Mouse (Mus musculus) liver, postnatal 0 days (tissue): ENCODE data around the gene Tgm2. TPM values are rescaled to one million over a fixed set of nuclear protein-coding genes. Genes with fewer than 3 reads are reported as not detected.

Source experiments
- ATAC-seq: fragments of 200-750 bp; cut with Nextera tagmentation; 2 replicates; pipeline ENCODE4 v1.8.0; 2017; ENCODE audit warnings: mild to moderate bottlenecking, moderate library complexity
- DNase-seq: peaks from one replicate; pipeline ENCODE4 v3.0.0-alpha.2; 2016
- H3K27ac ChIP-seq: fragments of 300-500 bp; sonication (generic); 2 replicates; pipeline ENCODE4 v1.5.1; 2014; ENCODE audit warnings: antibody characterized with exemption, moderate library complexity, mild to moderate bottlenecking, low read depth
- H3K27me3 ChIP-seq: fragments of 300-500 bp; sonication (generic); 2 replicates; pipeline ENCODE4 v1.6.1; 2014; ENCODE audit warnings: low read length, control low read depth, mixed read lengths; ENCODE audit not compliant: insufficient read depth
- H3K36me3 ChIP-seq: fragments of 300-500 bp; sonication (generic); replicated peaks from 2 replicates; pipeline ENCODE4 v1.6.1; 2014; ENCODE audit warnings: mild to moderate bottlenecking, control low read depth, low read length, moderate library complexity, mixed read lengths; ENCODE audit not compliant: insufficient read depth
- H3K4me1 ChIP-seq: fragments of 300-500 bp; sonication (generic); 2 replicates; pipeline ENCODE4 v1.6.1; 2014; ENCODE audit warnings: antibody characterized with exemption, mild to moderate bottlenecking, control low read depth; ENCODE audit not compliant: insufficient read depth
- H3K4me2 ChIP-seq: fragments of 300-500 bp; sonication (generic); 2 replicates; pipeline ENCODE4 v1.6.1; 2014; ENCODE audit warnings: low read depth, mild to moderate bottlenecking, low read length, moderate library complexity, mixed read lengths
- H3K4me3 ChIP-seq: fragments of 300-500 bp; sonication (generic); 2 replicates; pipeline ENCODE4 v1.5.1; 2014; ENCODE audit warnings: low read depth, low read length
- H3K9ac ChIP-seq: fragments of 300-500 bp; sonication (generic); replicated peaks from 2 replicates; pipeline ENCODE4 v1.6.1; 2014; ENCODE audit warnings: mild to moderate bottlenecking, moderate library complexity
- H3K9me3 ChIP-seq: fragments of 300-500 bp; sonication (generic); 2 replicates; pipeline ENCODE4 v1.6.1; 2016; ENCODE audit warnings: mild to moderate bottlenecking, control low read depth, low read length, mixed read lengths
- CTCF ChIP-seq: sonication (generic); IDR thresholded peaks from 2 replicates; pipeline ENCODE4 v1.5.1; 2016; ENCODE audit warnings: antibody characterized with exemption, low read depth
- EP300 ChIP-seq: IDR thresholded peaks from 2 replicates; pipeline ENCODE4 v1.6.1; 2016; ENCODE audit warnings: antibody characterized with exemption, low read depth, mild to moderate bottlenecking
- WGBS: fragments of 180-500 bp; shearing (Covaris S2); extraction: QIAGEN DNeasy Blood & Tissue Kit; methylation state at CpG from one replicate; pipeline ENCODE4 v1.1.7; 2014; ENCODE audit not compliant: insufficient replicate concordance; 5-methylcytosine and 5-hydroxymethylcytosine counted together
- polyA plus RNA-seq: library from polyadenylated mRNA; unstranded; fragments of >200 nt; fragmentation: Nextera tagmentation; extraction: Ambion mirVana; gene quantifications from 2 replicates; pipeline ENCODE4 v1.2.1, GENCODE M21; 2015

The Tgm2 gene
- polyA plus RNA-seq, 1 experiment from 2014 or later = 59.7 TPM

DNA sequence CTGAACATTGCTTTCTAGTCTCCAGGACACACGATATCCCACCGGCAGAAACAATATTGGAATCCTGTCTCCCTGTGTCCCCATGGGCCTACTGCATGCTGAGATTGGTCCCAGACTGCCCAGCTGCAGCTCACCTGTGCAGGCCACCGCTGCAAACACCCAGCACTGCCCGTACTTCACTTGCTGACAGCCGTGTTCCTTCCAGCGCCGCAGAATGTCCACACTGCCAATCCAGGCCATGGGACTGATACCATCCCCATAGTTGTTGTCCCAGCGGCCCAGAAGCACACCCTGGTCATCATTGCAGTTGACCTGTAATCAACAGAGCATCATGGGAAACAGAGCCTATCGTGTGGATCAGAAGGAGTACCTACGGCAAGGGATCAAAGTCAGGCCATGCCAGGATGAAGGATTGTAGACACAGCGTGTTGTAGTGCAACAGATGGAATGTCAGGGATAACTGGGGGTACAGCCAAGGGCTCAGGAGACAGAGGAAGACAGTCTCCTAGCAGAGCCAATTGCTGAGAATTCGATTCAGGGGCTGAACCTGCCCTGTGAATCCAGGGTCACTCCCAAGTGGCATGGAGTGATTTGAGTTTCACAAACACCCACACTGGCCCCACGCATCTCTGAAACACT, 14.9 kb downstream of the Tgm2 start:
- Histone ChIP-seq H3K4me1 (peaks cover 17% of the 10 kb centered on the region), H3K27me3 (no peaks in the 10 kb centered on the region), H3K4me3 (no peak overlapping the region), H3K4me2 (no peak overlapping the region), H3K9ac (no peak overlapping the region), H3K27ac (peak overlapping the region; percentile 69), H3K36me3 (peaks cover 81% of the 10 kb centered on the region), H3K9me3 (no peaks in the 10 kb centered on the region)
- WGBS = 87% methylated on average over 13 of the region's 13 CpGs
- no peak for TF ChIP-seq EP300
- no peak for TF ChIP-seq CTCF
- ATAC-seq (no peak), DNase-seq (no peak)

DNA sequence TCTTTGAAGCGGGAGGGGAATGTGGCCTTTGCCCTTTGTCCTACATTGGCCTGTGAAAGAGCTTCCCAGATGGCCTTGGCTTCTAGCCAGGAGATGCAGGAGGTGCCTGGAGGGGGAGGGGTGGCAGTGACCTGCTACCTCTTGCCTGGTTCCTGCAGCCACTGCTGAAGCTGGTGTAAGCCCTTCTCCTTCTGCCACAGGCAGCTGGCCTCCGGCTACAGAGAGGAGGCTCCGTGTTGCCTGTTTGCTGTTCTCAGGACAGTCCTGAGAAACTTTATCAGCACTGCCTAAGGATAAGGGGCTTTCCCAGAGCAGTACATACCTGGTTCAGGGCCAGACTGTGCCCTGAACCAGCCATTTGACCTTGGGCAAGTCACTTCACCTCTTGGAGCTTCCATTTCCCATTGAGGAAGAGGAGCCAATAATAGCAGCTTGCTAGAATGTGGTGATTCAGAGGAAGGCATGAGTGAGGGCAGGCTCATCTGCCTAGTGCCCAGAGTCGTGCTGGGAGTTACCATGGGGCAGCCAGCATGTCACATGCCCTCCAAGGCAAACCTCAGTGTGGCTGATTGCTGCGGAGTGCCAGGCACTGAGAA, 15.7 kb downstream of the Tgm2 start:
- ATAC-seq = peak; percentile 79
- no peaks in the 10 kb centered on the region for H3K27me3 ChIP-seq
- peaks cover 81% of the 10 kb centered on the region for H3K36me3 ChIP-seq

DNA sequence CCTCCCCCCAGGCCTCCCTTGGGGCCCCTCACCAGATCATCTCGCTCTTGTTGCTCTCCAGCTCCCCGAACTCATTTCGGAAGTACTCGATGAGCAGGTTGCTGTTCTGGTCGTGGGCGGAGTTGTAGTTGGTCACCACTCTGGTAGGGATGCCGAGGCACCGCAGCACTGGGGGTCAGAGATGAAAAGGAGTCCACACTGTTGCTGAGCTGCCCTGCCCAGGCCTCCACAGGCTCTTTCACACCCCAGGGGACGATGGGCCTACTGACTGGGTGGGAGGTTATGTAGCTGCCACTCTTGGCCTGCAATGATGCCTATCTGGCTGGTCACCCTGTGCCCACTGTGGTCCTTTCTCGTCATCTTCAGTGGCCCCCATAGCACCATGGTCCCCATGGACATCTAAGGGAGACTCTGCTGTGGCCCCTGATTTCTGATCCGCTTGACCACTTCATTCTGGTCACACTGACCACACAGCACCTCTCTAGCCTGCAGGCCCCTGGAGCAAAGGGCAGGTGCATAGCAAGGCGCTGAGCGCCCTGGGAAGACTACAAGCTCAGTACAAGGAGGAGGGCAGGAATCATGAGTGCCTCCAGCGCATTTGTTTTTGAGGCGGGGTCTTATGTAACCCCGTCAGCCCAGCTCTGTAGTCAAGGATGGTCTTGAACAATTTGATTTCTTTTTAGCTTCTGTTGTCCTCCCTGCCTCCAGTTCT, 16.8 kb downstream of the Tgm2 start:
- Histone ChIP-seq H3K9ac (no peak overlapping the region), H3K27me3 (no peaks in the 10 kb centered on the region), H3K36me3 (peaks cover 80% of the 10 kb centered on the region), H3K9me3 (no peaks in the 10 kb centered on the region), H3K4me2 (no peak overlapping the region), H3K27ac (no peak overlapping the region), H3K4me1 (peaks cover 15% of the 10 kb centered on the region), H3K4me3 (no peak overlapping the region)
- no peak for DNase-seq
- 84% methylated on average over 16 of the region's 16 CpGs for WGBS
- ATAC-seq = no peak
- TF ChIP-seq EP300 (no peak), CTCF (no peak)

More for the DNA sequence above, 15.7 kb downstream of the Tgm2 start:
- H3K27ac ChIP-seq = peak overlapping the region; percentile 69
- no peak overlapping the region for H3K4me2 ChIP-seq
- H3K4me3 ChIP-seq = no peak overlapping the region
- peak; percentile 83 for DNase-seq
- peak; percentile 71 for TF ChIP-seq EP300
- TF ChIP-seq CTCF = no peak
- WGBS = 63% methylated on average over 4 of the region's 5 CpGs
- H3K9me3 ChIP-seq = no peaks in the 10 kb centered on the region
- H3K4me1 ChIP-seq = peaks cover 15% of the 10 kb centered on the region
- H3K9ac ChIP-seq = no peak overlapping the region

DNA sequence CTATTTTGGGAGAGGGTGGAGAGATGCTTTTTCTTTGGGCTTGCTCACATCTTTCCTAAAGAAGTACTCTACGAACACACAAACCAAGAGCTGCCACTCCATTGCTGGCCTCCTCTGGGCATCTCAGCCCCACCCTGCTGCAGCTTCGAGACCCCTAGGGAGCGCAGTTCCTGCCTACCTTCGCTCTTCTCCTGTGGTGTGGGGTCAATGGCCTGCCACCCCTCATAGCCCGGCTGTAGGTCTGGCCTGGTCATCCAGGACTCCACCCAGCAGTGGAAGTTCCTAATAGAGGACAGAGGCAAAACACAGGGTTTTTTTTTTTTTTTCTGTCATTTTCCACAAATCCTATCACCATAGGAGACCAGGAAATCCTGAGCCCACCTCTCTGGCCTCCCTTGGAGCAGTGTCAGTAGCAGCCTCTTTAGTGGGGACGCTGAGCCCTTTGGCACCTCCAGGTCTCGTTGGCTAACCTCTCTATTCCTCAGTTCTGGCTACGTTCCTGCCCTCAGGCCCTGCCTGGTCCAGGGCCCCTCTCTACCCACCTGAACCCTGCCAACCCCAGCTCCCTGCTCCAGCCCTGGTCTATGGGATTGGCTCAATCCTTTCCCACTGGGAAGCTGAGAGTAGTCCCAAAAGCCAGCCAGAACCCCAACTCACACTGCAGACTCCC, 17.6 kb downstream of the Tgm2 start:
- Histone ChIP-seq H3K4me1 (peaks cover 15% of the 10 kb centered on the region), H3K9ac (no peak overlapping the region), H3K27ac (no peak overlapping the region), H3K9me3 (no peaks in the 10 kb centered on the region), H3K4me3 (no peak overlapping the region), H3K4me2 (no peak overlapping the region), H3K27me3 (no peaks in the 10 kb centered on the region), H3K36me3 (peaks cover 80% of the 10 kb centered on the region)
- no peak for TF ChIP-seq CTCF
- TF ChIP-seq EP300 = no peak
- 90% methylated on average over 8 of the region's 8 CpGs for WGBS
- ATAC-seq = no peak
- no peak for DNase-seq

DNA sequence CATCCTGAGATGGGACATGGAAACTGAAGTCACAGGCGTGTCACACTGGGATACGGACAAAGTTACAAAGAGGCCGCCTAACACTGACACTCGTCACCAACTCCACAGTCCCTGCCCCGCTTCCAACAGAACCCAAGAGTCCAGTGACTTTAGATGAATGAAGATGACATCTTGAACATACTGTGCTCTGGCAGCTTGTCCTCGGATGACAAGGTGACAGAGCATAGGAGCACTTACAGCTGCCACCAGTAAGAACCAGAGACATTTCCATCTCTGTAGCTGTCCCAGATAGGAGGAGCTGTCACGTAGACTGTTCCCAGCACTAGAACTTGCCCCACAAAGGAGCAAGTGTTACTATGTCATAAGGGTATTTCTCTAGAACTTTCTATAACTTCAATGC, 18.4 kb downstream of the Tgm2 start:
- Histone ChIP-seq H3K9ac (no peak overlapping the region), H3K4me3 (no peak overlapping the region), H3K27ac (no peak overlapping the region), H3K27me3 (no peaks in the 10 kb centered on the region), H3K9me3 (no peaks in the 10 kb centered on the region), H3K36me3 (peaks cover 80% of the 10 kb centered on the region), H3K4me2 (no peak overlapping the region), H3K4me1 (peaks cover 15% of the 10 kb centered on the region)
- ATAC-seq (no peak), DNase-seq (no peak)
- TF ChIP-seq EP300 = no peak
- no peak for TF ChIP-seq CTCF
- WGBS = 91% methylated on average over 7 of the region's 7 CpGs

DNA sequence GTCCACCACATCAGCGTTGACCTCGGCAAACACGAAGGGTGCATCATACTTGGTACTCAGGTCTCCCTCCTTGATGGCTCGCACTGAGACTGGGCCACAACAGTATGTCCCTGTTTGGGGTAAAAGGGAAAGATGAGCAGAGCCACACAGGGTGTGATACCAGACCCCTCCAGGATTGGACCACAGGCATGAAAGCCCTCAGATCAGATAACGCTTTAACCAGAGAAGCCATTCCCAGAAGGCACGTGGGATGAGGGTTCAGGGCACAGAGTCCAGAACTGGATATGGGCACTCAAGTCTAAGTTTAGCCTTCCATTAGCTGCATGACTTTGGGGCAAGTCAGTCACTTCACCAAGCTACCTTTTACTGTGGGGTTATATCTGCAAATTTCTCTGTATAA, 19.0 kb downstream of the Tgm2 start:
- WGBS = 88% methylated on average over 6 of the region's 6 CpGs

More for the DNA sequence above, 19.0 kb downstream of the Tgm2 start:
- Histone ChIP-seq H3K9ac (no peak overlapping the region), H3K4me1 (peaks cover 15% of the 10 kb centered on the region), H3K36me3 (peaks cover 80% of the 10 kb centered on the region), H3K27ac (no peak overlapping the region), H3K4me3 (no peak overlapping the region), H3K9me3 (no peaks in the 10 kb centered on the region), H3K27me3 (no peaks in the 10 kb centered on the region), H3K4me2 (no peak overlapping the region)
- ATAC-seq = no peak
- TF ChIP-seq EP300 (no peak), CTCF (no peak)
- DNase-seq = no peak
